Mouse (Mus musculus) limb, embryonic 14.5 days (tissue): ENCODE data around the gene Sh3bp4. TPM values are rescaled to one million over a fixed set of nuclear protein-coding genes. Genes with fewer than 3 reads are reported as not detected.

Experiments used
- ATAC-seq: fragments of 200-750 bp; cut with Nextera tagmentation; 2 replicates; pipeline ENCODE4 v1.8.0; 2017; ENCODE audit warnings: low read depth, moderate number of reproducible peaks, moderate TSS enrichment; ENCODE audit not compliant: low FRiP score
- DNase-seq: peaks from one replicate; pipeline ENCODE4 v3.0.0-alpha.2; 2015; ENCODE audit warnings: low spot score
- H3K27ac ChIP-seq: fragments of 300-500 bp; sonication (generic); replicated peaks from 2 replicates; pipeline ENCODE4 v1.5.1; 2014; ENCODE audit warnings: low read depth, mild to moderate bottlenecking, low read length, moderate library complexity, mixed read lengths
- H3K27me3 ChIP-seq: fragments of 300-500 bp; sonication (generic); 2 replicates; pipeline ENCODE4 v1.6.1; 2014; ENCODE audit warnings: low read length, mixed read lengths; ENCODE audit not compliant: control insufficient read depth, insufficient read depth
- H3K36me3 ChIP-seq: fragments of 300-500 bp; sonication (generic); 2 replicates; pipeline ENCODE4 v1.6.1; 2014; ENCODE audit warnings: mild to moderate bottlenecking, low read length, moderate library complexity, mixed read lengths; ENCODE audit not compliant: control insufficient read depth, insufficient read depth
- H3K4me1 ChIP-seq: fragments of 300-500 bp; sonication (generic); 2 replicates; pipeline ENCODE4 v1.6.1; 2014; ENCODE audit warnings: antibody characterized with exemption, low read length, mixed read lengths; ENCODE audit not compliant: control insufficient read depth, insufficient read depth
- H3K4me2 ChIP-seq: fragments of 300-500 bp; sonication (generic); replicated peaks from 2 replicates; pipeline ENCODE4 v1.6.1; 2014; ENCODE audit warnings: low read depth, mild to moderate bottlenecking, low read length, moderate library complexity; ENCODE audit not compliant: severe bottlenecking
- H3K4me3 ChIP-seq: fragments of 300-500 bp; sonication (generic); replicated peaks from 2 replicates; pipeline ENCODE4 v1.5.1; 2014; ENCODE audit warnings: low read length
- H3K9ac ChIP-seq: fragments of 300-500 bp; sonication (generic); 2 replicates; pipeline ENCODE4 v1.6.1; 2014; ENCODE audit warnings: mild to moderate bottlenecking, low read depth, low read length, moderate library complexity; ENCODE audit not compliant: severe bottlenecking
- H3K9me3 ChIP-seq: fragments of 300-500 bp; sonication (generic); 2 replicates; pipeline ENCODE4 v1.6.1; 2016; ENCODE audit warnings: low read length; ENCODE audit not compliant: control insufficient read depth
- POLR2A ChIP-seq: fragments of 200-500 bp; IDR thresholded peaks from 2 replicates; pipeline ENCODE4 v1.8.0; 2012; ENCODE audit warnings: inconsistent platforms, mild to moderate bottlenecking, moderate library complexity, borderline replicate concordance; ENCODE audit not compliant: insufficient read depth, insufficient read length; ENCODE audit errors: extremely low read depth
- WGBS: fragments of 180-500 bp; shearing (Covaris S2); extraction: QIAGEN DNeasy Blood & Tissue Kit; methylation state at CpG from one replicate; pipeline ENCODE4 v1.1.7; 2014; 5-methylcytosine and 5-hydroxymethylcytosine counted together
- polyA plus RNA-seq, 2 experiments: library from polyadenylated mRNA; depleted of rRNA in 1 of 2; stranded (reverse) in 1 of 2; unstranded in 1 of 2; fragments of >200 nt; fragmentation: Nextera tagmentation in 1 of 2; extraction: Ambion mirVana in 1 of 2; gene quantifications; 2 replicates each; pipeline versions ENCODE4 v1.2.1 to v1.2.3; 2012 to 2014

The Sh3bp4 gene
- polyA plus RNA-seq, 2 experiments, result 20.4 to 20.8 TPM

GRCm38 (mm10) chr1:89042956-89043355, 27.3 kb upstream of the Sh3bp4 start:
- ATAC-seq (no peak), DNase-seq (no peak)
- H3K4me1 ChIP-seq, result peaks cover 11% of the 10 kb centered on the region; the same call in 1 of the 2 replicates
- H3K9ac ChIP-seq, result no peak overlapping the region
- H3K27me3 ChIP-seq, result no peaks in the 10 kb centered on the region
- no peak overlapping the region for H3K4me2 ChIP-seq
- no peak overlapping the region for H3K4me3 ChIP-seq
- no peak for TF ChIP-seq POLR2A
- H3K36me3 ChIP-seq, result no peaks in the 10 kb centered on the region
- 82% methylated on average over 10 of the region's 10 CpGs for WGBS
- H3K27ac ChIP-seq, result no peak overlapping the region
- H3K9me3 ChIP-seq, result no peaks in the 10 kb centered on the region

DNA sequence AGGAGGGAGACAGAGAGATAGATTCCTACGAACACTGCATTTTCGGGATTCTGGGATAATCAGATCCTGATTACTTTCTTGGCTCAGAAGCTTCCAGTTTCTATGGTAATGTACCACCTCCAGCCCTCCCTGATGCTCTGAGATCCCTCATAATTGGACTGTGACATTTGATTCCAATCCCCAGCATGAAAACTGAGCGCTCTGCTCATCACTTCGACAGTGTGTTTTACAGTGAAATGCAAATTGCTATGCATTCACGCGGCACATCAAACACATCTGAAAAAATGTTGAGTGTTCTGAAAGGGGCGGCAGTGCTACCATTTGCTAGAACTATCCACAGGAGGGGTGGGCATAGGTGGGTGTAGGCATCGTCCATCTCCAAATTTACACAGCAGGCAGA, 24.8 kb upstream of the Sh3bp4 start:
- no peaks in the 10 kb centered on the region for H3K27me3 ChIP-seq
- 89% methylated on average over 8 of the region's 8 CpGs for WGBS
- no peaks in the 10 kb centered on the region for H3K9me3 ChIP-seq
- ATAC-seq (no peak), DNase-seq (no peak)
- no peaks in the 10 kb centered on the region for H3K36me3 ChIP-seq
- no peak overlapping the region for H3K27ac ChIP-seq
- TF ChIP-seq POLR2A, result no peak
- H3K4me3 ChIP-seq, result no peak overlapping the region
- H3K9ac ChIP-seq, result no peak overlapping the region
- no peak overlapping the region for H3K4me2 ChIP-seq
- H3K4me1 ChIP-seq, result no peaks in the 10 kb centered on the region

- 82% methylated on average over 4 of the region's 4 CpGs for WGBS
- ATAC-seq, result no peak
- no peaks in the 10 kb centered on the region for H3K4me1 ChIP-seq
- H3K27me3 ChIP-seq, result no peaks in the 10 kb centered on the region
- no peaks in the 10 kb centered on the region for H3K9me3 ChIP-seq
- DNase-seq, result no peak
- no peak overlapping the region for H3K4me2 ChIP-seq
- no peak overlapping the region for H3K4me3 ChIP-seq
- no peak overlapping the region for H3K27ac ChIP-seq
- no peak overlapping the region for H3K9ac ChIP-seq
- TF ChIP-seq POLR2A, result no peak
- no peaks in the 10 kb centered on the region for H3K36me3 ChIP-seq
These were observed 20.7 kb upstream of the Sh3bp4 start for GRCm38 (mm10) chr1:89049506-89049905.

DNA sequence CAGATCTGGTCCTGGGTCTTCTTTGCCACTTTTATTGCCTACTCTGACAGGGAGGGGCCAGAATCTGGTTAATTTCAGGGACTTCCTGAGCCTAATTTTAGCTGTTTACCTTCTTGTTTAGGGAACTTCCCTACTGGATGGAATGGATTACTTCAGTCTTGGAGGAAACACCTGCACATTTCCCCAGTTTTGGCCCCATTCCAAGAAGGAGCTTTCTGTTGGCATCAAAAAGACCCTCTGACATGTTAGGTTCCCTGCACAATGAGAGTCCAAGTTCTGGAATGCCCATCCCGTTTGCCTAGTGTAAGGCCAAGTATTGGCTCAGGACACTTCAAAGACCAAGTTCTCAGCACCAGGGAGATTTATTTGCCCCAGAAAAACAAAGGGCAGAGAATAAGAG, 14.0 kb upstream of the Sh3bp4 start:
- H3K27me3 ChIP-seq, result no peaks in the 10 kb centered on the region
- WGBS, result 42% methylated on average over 1 of the region's 1 CpGs
- no peak for ATAC-seq
- H3K36me3 ChIP-seq, result no peaks in the 10 kb centered on the region
- H3K9ac ChIP-seq, result no peak overlapping the region
- H3K4me1 ChIP-seq, result no peaks in the 10 kb centered on the region
- no peak for DNase-seq
- H3K4me3 ChIP-seq, result no peak overlapping the region
- no peak overlapping the region for H3K4me2 ChIP-seq
- H3K9me3 ChIP-seq, result peaks cover 3% of the 10 kb centered on the region; the same call in 1 of the 2 replicates
- H3K27ac ChIP-seq, result no peak overlapping the region
- no peak for TF ChIP-seq POLR2A

GRCm38 (mm10) chr1:89057430-89057829, 12.8 kb upstream of the Sh3bp4 start:
- no peak overlapping the region for H3K9ac ChIP-seq
- 71% methylated on average over 3 of the region's 3 CpGs for WGBS
- no peak for DNase-seq
- H3K4me1 ChIP-seq, result no peaks in the 10 kb centered on the region
- H3K36me3 ChIP-seq, result no peaks in the 10 kb centered on the region
- H3K9me3 ChIP-seq, result peaks cover 6% of the 10 kb centered on the region
- no peak overlapping the region for H3K4me2 ChIP-seq
- H3K4me3 ChIP-seq, result no peak overlapping the region
- ATAC-seq, result no peak
- no peak for TF ChIP-seq POLR2A
- H3K27ac ChIP-seq, result no peak overlapping the region
- H3K27me3 ChIP-seq, result no peaks in the 10 kb centered on the region

- TF ChIP-seq POLR2A, result no peak
- Histone ChIP-seq H3K4me3 (no peak overlapping the region), H3K4me1 (no peaks in the 10 kb centered on the region), H3K36me3 (no peaks in the 10 kb centered on the region), H3K9me3 (peaks cover 6% of the 10 kb centered on the region), H3K27ac (no peak overlapping the region), H3K9ac (no peak overlapping the region), H3K27me3 (no peaks in the 10 kb centered on the region), H3K4me2 (no peak overlapping the region)
- ATAC-seq, result no peak
- 83% methylated on average over 1 of the region's 1 CpGs for WGBS
- no peak for DNase-seq
These were observed 12.2 kb upstream of the Sh3bp4 start for GRCm38 (mm10) chr1:89058011-89058410.
